Mouse (Mus musculus) forebrain, postnatal 0 days (tissue): ENCODE results near the gene Acap2. TPM values are rescaled to one million over a fixed set of nuclear protein-coding genes. Genes with fewer than 3 reads are reported as not detected.

Experiments
- ATAC-seq: fragments of 200-750 bp; cut with Nextera tagmentation; 2 replicates; pipeline ENCODE4 v1.8.0; 2017; ENCODE audit warnings: mild to moderate bottlenecking, moderate library complexity
- DNase-seq: peaks from one replicate; pipeline ENCODE4 v3.0.0-alpha.2; 2015
- H3K27ac ChIP-seq: fragments of 300-500 bp; sonication (generic); 2 replicates; pipeline ENCODE4 v1.5.1; 2014; ENCODE audit warnings: low read depth, mild to moderate bottlenecking, antibody characterized with exemption, low read length, moderate library complexity, mixed read lengths
- H3K27me3 ChIP-seq: fragments of 300-500 bp; sonication (generic); 2 replicates; pipeline ENCODE4 v1.6.1; 2014; ENCODE audit warnings: mild to moderate bottlenecking, low read length, mixed read lengths; ENCODE audit not compliant: insufficient read depth
- H3K36me3 ChIP-seq: fragments of 300-500 bp; sonication (generic); 2 replicates; pipeline ENCODE4 v1.6.1; 2014; ENCODE audit warnings: mild to moderate bottlenecking, moderate library complexity; ENCODE audit not compliant: insufficient read depth
- H3K4me1 ChIP-seq: fragments of 300-500 bp; sonication (generic); 2 replicates; pipeline ENCODE4 v1.6.1; 2014; ENCODE audit warnings: antibody characterized with exemption; ENCODE audit not compliant: insufficient read depth
- H3K4me2 ChIP-seq: fragments of 300-500 bp; sonication (generic); 2 replicates; pipeline ENCODE4 v1.6.1; 2014; ENCODE audit warnings: low read depth, mild to moderate bottlenecking, moderate library complexity
- H3K4me3 ChIP-seq: fragments of 300-500 bp; sonication (generic); 2 replicates; pipeline ENCODE4 v1.5.1; 2014; ENCODE audit warnings: low read depth, low read length, mixed read lengths
- H3K9ac ChIP-seq: fragments of 300-500 bp; sonication (generic); 2 replicates; pipeline ENCODE4 v1.6.1; 2014; ENCODE audit warnings: mild to moderate bottlenecking
- H3K9me3 ChIP-seq: fragments of 300-500 bp; sonication (generic); 2 replicates; pipeline ENCODE4 v1.6.1; 2016; ENCODE audit warnings: low read length
- CTCF ChIP-seq: sonication (generic); IDR thresholded peaks from 2 replicates; pipeline ENCODE4 v1.5.1; 2016; ENCODE audit warnings: antibody characterized with exemption, control low read depth, low read depth
- WGBS: fragments of 180-500 bp; shearing (Covaris S2); extraction: QIAGEN DNeasy Blood & Tissue Kit; methylation state at CpG from one replicate; pipeline ENCODE4 v1.1.7; 2014; 5-methylcytosine and 5-hydroxymethylcytosine counted together
- polyA plus RNA-seq: library from polyadenylated mRNA; unstranded; fragments of >200 nt; fragmentation: Nextera tagmentation; extraction: Ambion mirVana; gene quantifications from 2 replicates; pipeline ENCODE4 v1.2.1, GENCODE M21; 2015
- total RNA-seq: library from RNA; depleted of rRNA; stranded (reverse); fragments of >200 nt; gene quantifications from 2 replicates; pipeline ENCODE4 v1.2.3, GENCODE M21; 2014

Gene Acap2
- total and polyA plus RNA-seq, 2 experiments from 2014 or later: 8.8 to 33.6 TPM

DNA sequence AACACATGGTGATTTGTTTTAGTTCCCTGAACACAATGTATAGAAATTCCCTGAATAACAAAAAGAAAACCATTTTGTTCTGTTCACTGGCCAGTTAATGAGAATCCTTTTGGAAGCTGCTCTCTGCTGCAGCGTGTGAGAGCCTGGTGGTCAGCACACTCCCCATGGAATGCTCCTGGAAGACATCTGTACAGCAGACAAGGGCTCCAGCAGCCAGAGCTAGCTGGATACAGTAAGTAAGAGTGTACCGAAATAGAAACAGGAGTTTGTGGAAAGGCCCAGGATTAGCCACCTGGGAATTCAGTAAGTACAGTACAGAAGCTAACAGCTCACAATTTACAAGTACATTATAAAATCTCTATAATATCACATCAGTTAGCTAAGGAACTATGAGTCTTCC, 99.7 kb downstream of the Acap2 start:
- ATAC-seq: no peak
- Histone ChIP-seq H3K36me3 (peaks cover 44% of the 10 kb centered on the region), H3K4me1 (no peaks in the 10 kb centered on the region), H3K4me2 (no peak overlapping the region), H3K4me3 (no peak overlapping the region), H3K27me3 (no peaks in the 10 kb centered on the region), H3K9me3 (no peaks in the 10 kb centered on the region), H3K27ac (no peak overlapping the region), H3K9ac (no peak overlapping the region)
- no peak for TF ChIP-seq CTCF
- no peak for DNase-seq
- WGBS: 67% methylated on average over 2 of the region's 2 CpGs

GRCm38 (mm10) chr16:31099906-31100305, 101.1 kb downstream of the Acap2 start:
- no peak for ATAC-seq

DNA sequence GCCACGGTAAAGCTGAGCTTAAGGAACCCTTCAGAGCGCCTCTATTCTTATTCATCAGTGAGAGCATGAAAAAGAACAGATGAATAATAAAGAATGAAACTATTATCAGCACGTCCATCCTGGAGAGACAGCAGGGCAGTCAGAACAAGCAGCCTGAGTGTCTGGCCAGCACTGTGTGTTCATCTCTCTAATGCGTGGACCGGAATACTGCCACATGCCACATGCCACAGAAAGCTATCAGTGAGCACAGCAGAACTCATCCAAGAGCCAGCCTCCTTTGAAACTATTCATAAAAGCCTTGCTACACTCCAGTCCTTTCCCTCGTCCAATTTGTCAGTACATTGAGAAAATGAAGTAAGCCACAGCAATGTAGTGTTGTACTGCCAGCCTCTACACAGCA, 107.0 kb downstream of the Acap2 start:
- no peak overlapping the region for H3K4me3 ChIP-seq
- no peak overlapping the region for H3K4me2 ChIP-seq
- no peaks in the 10 kb centered on the region for H3K27me3 ChIP-seq
- no peak for DNase-seq
- no peak for ATAC-seq
- H3K9ac ChIP-seq: no peak overlapping the region
- peaks cover 7% of the 10 kb centered on the region for H3K36me3 ChIP-seq
- H3K27ac ChIP-seq: no peak overlapping the region
- WGBS: 44% methylated on average over 6 of the region's 6 CpGs
- no peaks in the 10 kb centered on the region for H3K4me1 ChIP-seq
- no peaks in the 10 kb centered on the region for H3K9me3 ChIP-seq
- TF ChIP-seq CTCF: no peak

More at GRCm38 (mm10) chr16:31099906-31100305, 101.1 kb downstream of the Acap2 start:
- Histone ChIP-seq H3K4me2 (no peak overlapping the region), H3K27ac (no peak overlapping the region), H3K9ac (no peak overlapping the region), H3K27me3 (no peaks in the 10 kb centered on the region), H3K9me3 (no peaks in the 10 kb centered on the region), H3K4me1 (no peaks in the 10 kb centered on the region), H3K36me3 (peaks cover 40% of the 10 kb centered on the region), H3K4me3 (no peak overlapping the region)
- WGBS: 83% methylated on average over 1 of the region's 1 CpGs
- DNase-seq: no peak
- TF ChIP-seq CTCF: no peak

- Histone ChIP-seq H3K4me3 (no peak overlapping the region), H3K4me1 (no peaks in the 10 kb centered on the region), H3K4me2 (no peak overlapping the region), H3K36me3 (peaks cover 5% of the 10 kb centered on the region), H3K27ac (no peak overlapping the region), H3K9ac (no peak overlapping the region), H3K9me3 (no peaks in the 10 kb centered on the region), H3K27me3 (no peaks in the 10 kb centered on the region)
- TF ChIP-seq CTCF: no peak
- no peak for DNase-seq
- ATAC-seq: no peak
- WGBS: 57% methylated on average over 9 of the region's 9 CpGs
Observed at GRCm38 (mm10) chr16:31093186-31093585, 107.9 kb downstream of the Acap2 start.

- H3K9ac ChIP-seq: no peak overlapping the region
- no peak overlapping the region for H3K27ac ChIP-seq
- ATAC-seq (no peak), DNase-seq (no peak)
- H3K27me3 ChIP-seq: no peaks in the 10 kb centered on the region
- H3K36me3 ChIP-seq: no peaks in the 10 kb centered on the region
- no peak for TF ChIP-seq CTCF
- WGBS: 63% methylated on average over 6 of the region's 6 CpGs
- peak overlapping the region; percentile 84 for H3K4me2 ChIP-seq
- H3K4me3 ChIP-seq: peak overlapping the region; percentile 76; the same call in 1 of the 2 replicates
- peaks cover 4% of the 10 kb centered on the region; the same call in 1 of the 2 replicates for H3K4me1 ChIP-seq
- H3K9me3 ChIP-seq: no peaks in the 10 kb centered on the region
Observed at GRCm38 (mm10) chr16:31081891-31082290, 119.2 kb downstream of the Acap2 start.

GRCm38 (mm10) chr16:31081125-31081664, 119.8 kb downstream of the Acap2 start, which contains the start of gene Xxylt1:
TSS of gene Xxylt1 (minus strand) at chr16:31081432.
- Histone ChIP-seq H3K9ac (peak within 1 kb of the TSS; percentile 62), H3K4me2 (peak within 1 kb of the TSS; percentile 84), H3K27ac (peak within 1 kb of the TSS; percentile 84), H3K4me1 (peaks cover 4% of the 10 kb centered on the region; the same call in 1 of the 2 replicates), H3K4me3 (peak within 1 kb of the TSS; percentile 76), H3K36me3 (no peaks in the 10 kb centered on the region), H3K27me3 (no peaks in the 10 kb centered on the region), H3K9me3 (no peaks in the 10 kb centered on the region)
- peak; percentile 97 for DNase-seq
- WGBS: under 1% methylated on average over 52 of the region's 54 CpGs
- ATAC-seq: peak; percentile 99
- peak; percentile 44 for TF ChIP-seq CTCF

DNA sequence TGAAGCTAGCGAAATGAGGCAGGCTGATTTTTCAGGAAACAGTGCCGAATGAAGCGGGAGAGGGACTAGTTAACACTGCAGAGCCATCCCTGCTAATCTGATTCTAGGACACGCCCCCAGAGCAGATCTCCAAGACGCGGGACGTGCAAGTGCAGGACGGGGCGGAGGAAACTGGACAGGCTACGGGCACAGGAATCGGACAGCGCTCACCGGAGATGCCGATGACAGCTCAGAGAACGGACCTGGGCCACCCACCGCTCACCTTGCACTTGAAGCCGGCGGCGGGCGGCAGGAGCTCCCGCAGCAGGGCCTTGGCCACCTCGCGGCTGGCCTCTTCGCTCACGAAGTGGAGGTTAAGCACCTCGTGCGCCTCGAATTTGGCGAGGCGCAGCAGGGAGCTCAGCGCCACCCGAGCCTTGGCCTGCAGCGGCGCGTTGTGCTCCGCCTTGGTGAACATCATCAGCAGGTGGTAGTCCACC, 120.4 kb downstream of the Acap2 start:
- Histone ChIP-seq H3K9ac (peak overlapping the region; percentile 62), H3K4me1 (peaks cover 4% of the 10 kb centered on the region; the same call in 1 of the 2 replicates), H3K4me2 (peak overlapping the region; percentile 84), H3K4me3 (peak overlapping the region; percentile 76), H3K27ac (peak overlapping the region; percentile 84), H3K36me3 (no peaks in the 10 kb centered on the region), H3K27me3 (no peaks in the 10 kb centered on the region), H3K9me3 (no peaks in the 10 kb centered on the region)
- WGBS: under 1% methylated on average over 36 of the region's 36 CpGs
- ATAC-seq: peak; percentile 28
- peak; percentile 70 for DNase-seq
- TF ChIP-seq CTCF: no peak
